Mouse (Mus musculus) CH12.LX (cell line): ENCODE measurements at regions not wholly inside any gene's neighbourhood (a gene's known extent, or its start where the extent isn't known, plus 50 kb on each side); places are given as distances from the start of the nearest gene placed in this dataset.

Experiments used
- DNase-seq: peaks from one replicate; pipeline ENCODE4 v3.0.0-alpha.2; 2013; ENCODE audit errors: extremely low read depth
- H3K27ac ChIP-seq: 2 replicates; pipeline ENCODE4 v1.5.1; 2012; ENCODE audit warnings: low read depth, mild to moderate bottlenecking, control low read depth, moderate library complexity; ENCODE audit not compliant: insufficient read depth
- H3K27me3 ChIP-seq: replicated peaks from 2 replicates; pipeline ENCODE3; 2012; ENCODE audit warnings: inconsistent platforms
- H3K36me3 ChIP-seq, 2 experiments: replicated peaks in 1 of 2; 2 replicates each; pipeline versions ENCODE3 to v1.6.1; 2012; ENCODE audit warnings: inconsistent platforms in 1 of 2, low read length in 1 of 2, mild to moderate bottlenecking in 1 of 2, mixed read lengths in 1 of 2, moderate library complexity in 1 of 2; ENCODE audit not compliant: control insufficient read depth in 1 of 2, insufficient read depth in 1 of 2
- H3K4me1 ChIP-seq, 2 experiments: 2 replicates each; pipeline ENCODE4 v1.6.1; 2012; ENCODE audit warnings: inconsistent platforms in 1 of 2, moderate library complexity in 1 of 2; ENCODE audit not compliant: insufficient read depth in 2 of 2, control insufficient read depth in 1 of 2
- H3K4me2 ChIP-seq: 2 replicates; pipeline ENCODE4 v1.6.1; 2012; ENCODE audit warnings: low read depth, mild to moderate bottlenecking, control low read depth; ENCODE audit not compliant: poor library complexity, insufficient read depth, severe bottlenecking
- H3K4me3 ChIP-seq, 3 experiments: fragments of 150-350 bp in 1 of 3; sonication (generic) in 1 of 3; replicated peaks in 1 of 3; 2 replicates each; pipeline versions ENCODE3 to v1.5.1; 2011 to 2012; ENCODE audit warnings: low read depth in 2 of 3, low read length in 2 of 3, mild to moderate bottlenecking in 2 of 3, moderate library complexity in 2 of 3, control low read depth in 1 of 3, improper control_type of control experiment in 1 of 3, inconsistent platforms in 1 of 3, mixed read lengths in 1 of 3; ENCODE audit not compliant: poor library complexity in 1 of 3
- H3K79me2 ChIP-seq: replicated peaks from 2 replicates; pipeline ENCODE4 v1.6.1; 2012; ENCODE audit warnings: mild to moderate bottlenecking, moderate library complexity; ENCODE audit not compliant: control insufficient read depth, poor library complexity, insufficient read depth, severe bottlenecking; ENCODE audit errors: extremely low read depth
- H3K9ac ChIP-seq: 2 replicates; pipeline ENCODE4 v1.6.1; 2012; ENCODE audit warnings: low read depth, mild to moderate bottlenecking, control low read depth, moderate library complexity; ENCODE audit not compliant: insufficient read depth
- H3K9me3 ChIP-seq: replicated peaks from 2 replicates; pipeline ENCODE3; 2012; ENCODE audit warnings: low read length, inconsistent platforms, mixed read lengths
- BHLHE40 ChIP-seq: IDR thresholded peaks from 2 replicates; pipeline ENCODE4 v1.6.1; 2011; ENCODE audit warnings: mild to moderate bottlenecking, low read depth, low read length, improper control_type of control experiment
- ELF1 ChIP-seq: IDR thresholded peaks from 2 replicates; pipeline ENCODE4 v1.6.1; 2014; ENCODE audit warnings: low read depth, mild to moderate bottlenecking, inconsistent platforms, low read length, improper control_type of control experiment
- ETS1 ChIP-seq: conservative IDR thresholded peaks from 2 replicates; pipeline ENCODE4 v1.6.1; 2012; ENCODE audit warnings: low read depth, mild to moderate bottlenecking, inconsistent platforms, low read length, improper control_type of control experiment, moderate library complexity
- JUN ChIP-seq: IDR thresholded peaks from 2 replicates; pipeline ENCODE4 v1.6.1; 2011; ENCODE audit warnings: low read depth, mild to moderate bottlenecking, low read length, improper control_type of control experiment, moderate library complexity; ENCODE audit not compliant: insufficient read depth
- MAFK ChIP-seq: IDR thresholded peaks from 2 replicates; pipeline ENCODE4 v1.6.1; 2011; ENCODE audit warnings: low read length, improper control_type of control experiment; ENCODE audit not compliant: insufficient replicate concordance
- MAX ChIP-seq: IDR thresholded peaks from 2 replicates; pipeline ENCODE4 v1.6.1; 2011; ENCODE audit warnings: low read length, improper control_type of control experiment
- POLR2AphosphoS2 ChIP-seq: IDR thresholded peaks from 2 replicates; pipeline ENCODE4 v1.6.1; 2011; ENCODE audit warnings: low read depth, low read length, improper control_type of control experiment
- RAD21 ChIP-seq: IDR thresholded peaks from 2 replicates; pipeline ENCODE4 v1.6.1; 2011; ENCODE audit warnings: low read depth, mild to moderate bottlenecking, low read length, improper control_type of control experiment, moderate library complexity
- SIN3A ChIP-seq: IDR thresholded peaks from 2 replicates; pipeline ENCODE4 v1.6.1; 2012; ENCODE audit warnings: low read length, improper control_type of control experiment, inconsistent platforms
- SMC3 ChIP-seq: IDR thresholded peaks from 2 replicates; pipeline ENCODE4 v1.6.1; 2011; ENCODE audit warnings: low read depth, low read length, improper control_type of control experiment
- TBP ChIP-seq: conservative IDR thresholded peaks from 2 replicates; pipeline ENCODE4 v1.6.1; 2011; ENCODE audit warnings: low read depth, low read length, improper control_type of control experiment
- USF1 ChIP-seq: IDR thresholded peaks from 2 replicates; pipeline ENCODE4 v1.6.1; 2014; ENCODE audit warnings: low read depth, mild to moderate bottlenecking, inconsistent platforms, low read length, improper control_type of control experiment
- USF2 ChIP-seq: conservative IDR thresholded peaks from 2 replicates; pipeline ENCODE4 v1.6.1; 2011; ENCODE audit warnings: low read depth, low read length, improper control_type of control experiment
- ZC3H11A ChIP-seq: IDR thresholded peaks from 2 replicates; pipeline ENCODE4 v1.6.1; 2012; ENCODE audit warnings: low read depth, mild to moderate bottlenecking, inconsistent platforms, low read length, improper control_type of control experiment
- ZNF384 ChIP-seq: IDR thresholded peaks from 2 replicates; pipeline ENCODE4 v1.6.1; 2012; ENCODE audit warnings: low read depth, low read length, improper control_type of control experiment, inconsistent platforms
- dilution Hi-C: fragments of 300-500 bp; cut with MboI; formaldehyde crosslinking; loops from 2 replicates; pipeline ENCODE4 v1.14.3; 2020; ENCODE audit warnings: low sequenced_read_pairs; ENCODE audit not compliant: extremely low pct_unique_long_range_greater_than_20kb, extremely low pct_ligation_motif_present
- in situ Hi-C: fragments of 300-500 bp; cut with MboI; formaldehyde crosslinking; loops from 3 replicates; pipeline ENCODE4 v1.14.3; 2019; ENCODE audit warnings: low sequenced_read_pairs, low pct_ligation_motif_present, low pct_unique_long_range_greater_than_20kb, mixed read lengths

- Histone ChIP-seq H3K36me3 (no peaks in the 10 kb centered on the region), H3K9ac (no peak overlapping the region), H3K9me3 (no peaks in the 10 kb centered on the region), H3K79me2 (no peaks in the 10 kb centered on the region), H3K27ac (no peak overlapping the region), H3K27me3 (no peaks in the 10 kb centered on the region), H3K4me3 (no peak overlapping the region), H3K4me2 (peak overlapping the region; percentile 61), H3K4me1 (peaks cover 3 to 22% of the 10 kb centered on the region in 2 experiments; a peak in 3 of 4 replicates)
- in situ Hi-C loops (no loop called here), dilution Hi-C loops (no loop called here)
- TF ChIP-seq POLR2AphosphoS2 (no peak), ZC3H11A (no peak), TBP (no peak), RAD21 (no peak), JUN (no peak), SIN3A (no peak), SMC3 (no peak), USF2 (no peak), ZNF384 (no peak), MAFK (no peak), ELF1 (no peak), MAX (no peak), USF1 (no peak), BHLHE40 (no peak), ETS1 (no peak)
- TF ChIP-seq, all 38 proteins: peak for 0
- peak; percentile 7 for DNase-seq
Measured at GRCm38 (mm10) chr7:106440900-106441506, 225.9 kb upstream of the Gvin1 start.
